Mouse (Mus musculus) liver, embryonic 14.5 days (tissue): ENCODE measurements around the gene Nt5c2. TPM values are rescaled to one million over a fixed set of nuclear protein-coding genes. Genes with fewer than 3 reads are reported as not detected.
A peak's percentile ranks its signal among the peaks of the same experiment; 100 is the strongest.

Source experiments
- ATAC-seq: fragments of 200-750 bp; cut with Nextera tagmentation; 2 replicates; pipeline ENCODE4 v1.8.0; 2017; ENCODE audit warnings: moderate number of reproducible peaks, mild to moderate bottlenecking, moderate library complexity; ENCODE audit not compliant: insufficient read depth
- DNase-seq, 3 experiments: peaks; one replicate each; pipeline ENCODE4 v3.0.0-alpha.2; 2012 to 2013; ENCODE audit warnings: low read depth in 3 of 3, low spot score in 3 of 3
- H3K27ac ChIP-seq: fragments of 300-500 bp; sonication (generic); 2 replicates; pipeline ENCODE4 v1.5.1; 2014; ENCODE audit warnings: moderate library complexity, mild to moderate bottlenecking, control low read depth, inconsistent platforms
- H3K27me3 ChIP-seq: fragments of 300-500 bp; sonication (generic); 2 replicates; pipeline ENCODE4 v1.6.1; 2014; ENCODE audit warnings: mild to moderate bottlenecking, low read length, moderate library complexity; ENCODE audit not compliant: control insufficient read depth, insufficient read depth
- H3K36me3 ChIP-seq: fragments of 300-500 bp; sonication (generic); replicated peaks from 2 replicates; pipeline ENCODE4 v1.6.1; 2014; ENCODE audit warnings: low read depth; ENCODE audit not compliant: control insufficient read depth, insufficient read depth
- H3K4me1 ChIP-seq, 2 experiments: fragments of 200-500 bp in 1 of 2; fragments of 300-500 bp in 1 of 2; sonication (generic) in 1 of 2; replicated peaks; 2 replicates each; pipeline ENCODE4 v1.6.1; 2012 to 2014; ENCODE audit warnings: antibody characterized with exemption in 1 of 2, inconsistent platforms in 1 of 2, low read length in 1 of 2; ENCODE audit not compliant: control insufficient read depth in 2 of 2, insufficient read depth in 2 of 2
- H3K4me2 ChIP-seq: fragments of 300-500 bp; sonication (generic); 2 replicates; pipeline ENCODE4 v1.6.1; 2014; ENCODE audit warnings: low read depth, mild to moderate bottlenecking, control low read depth, moderate library complexity
- H3K4me3 ChIP-seq, 2 experiments: fragments of 200-500 bp in 1 of 2; fragments of 300-500 bp in 1 of 2; sonication (generic) in 1 of 2; 2 replicates each; pipeline ENCODE4 v1.5.1; 2012 to 2014; ENCODE audit warnings: low read depth in 2 of 2, low read length in 2 of 2, mild to moderate bottlenecking in 2 of 2, control low read depth in 1 of 2, inconsistent platforms in 1 of 2, moderate library complexity in 1 of 2; ENCODE audit not compliant: insufficient read depth in 1 of 2
- H3K9ac ChIP-seq: fragments of 300-500 bp; sonication (generic); replicated peaks from 2 replicates; pipeline ENCODE4 v1.6.1; 2014; ENCODE audit warnings: mild to moderate bottlenecking, control low read depth, moderate library complexity
- H3K9me3 ChIP-seq: fragments of 300-500 bp; sonication (generic); 2 replicates; pipeline ENCODE4 v1.6.1; 2016; ENCODE audit warnings: low read length, mixed read lengths; ENCODE audit not compliant: control insufficient read depth
- CTCF ChIP-seq: IDR thresholded peaks from 2 replicates; pipeline ENCODE4 v1.5.1; 2016; ENCODE audit warnings: antibody characterized with exemption, low read depth, control low read depth
- EP300 ChIP-seq: IDR thresholded peaks from 2 replicates; pipeline ENCODE4 v1.6.1; 2016; ENCODE audit warnings: antibody characterized with exemption, low read depth
- WGBS: fragments of 180-500 bp; shearing (Covaris S2); extraction: QIAGEN DNeasy Blood & Tissue Kit; methylation state at CpG from one replicate; pipeline ENCODE4 v1.1.7; 2014; ENCODE audit not compliant: insufficient replicate concordance; 5-methylcytosine and 5-hydroxymethylcytosine counted together
- polyA plus RNA-seq, 2 experiments: library from polyadenylated mRNA; depleted of rRNA in 1 of 2; stranded (reverse) in 1 of 2; unstranded in 1 of 2; fragments of >200 nt; fragmentation: Nextera tagmentation in 1 of 2; extraction: Ambion mirVana in 1 of 2; gene quantifications; 2 replicates each; pipeline versions ENCODE4 v1.2.1 to v1.2.3; 2012 to 2014

Gene Nt5c2
- polyA plus RNA-seq, 2 experiments = 14.9 to 45.0 TPM

DNA sequence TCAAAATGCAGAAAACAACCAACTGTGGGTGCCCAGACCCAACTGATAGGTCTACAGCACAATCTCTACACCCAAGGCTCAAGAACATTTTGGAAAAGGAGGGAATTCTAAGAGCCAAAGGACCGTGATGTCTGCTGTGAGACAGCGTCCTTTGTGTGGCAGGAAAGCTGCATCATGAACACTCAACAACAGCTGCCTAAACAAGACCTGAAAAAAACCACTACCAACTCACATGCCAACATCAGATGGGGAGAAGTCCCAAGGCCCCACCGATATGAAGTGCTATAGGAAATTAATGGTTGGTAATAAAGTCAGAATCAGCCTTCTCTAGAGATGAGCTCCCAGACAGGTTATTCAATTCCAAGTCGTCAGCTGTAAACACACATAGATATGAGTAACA, 57.0 kb downstream of the Nt5c2 start:
- DNase-seq = no peak
- no peaks in the 10 kb centered on the region for H3K27me3 ChIP-seq
- no peak overlapping the region for H3K4me3 ChIP-seq
- no peaks in the 10 kb centered on the region; the same call in none of the 2 replicates for H3K36me3 ChIP-seq
- no peak overlapping the region for H3K4me2 ChIP-seq
- no peak for ATAC-seq
- WGBS = 77% methylated on average over 4 of the region's 4 CpGs
- H3K27ac ChIP-seq = peak overlapping the region; percentile 2
- no peak for TF ChIP-seq CTCF
- TF ChIP-seq EP300 = no peak
- H3K9ac ChIP-seq = no peak overlapping the region
- peaks cover 45 to 51% of the 10 kb centered on the region in 2 experiments for H3K4me1 ChIP-seq
- H3K9me3 ChIP-seq = no peaks in the 10 kb centered on the region

DNA sequence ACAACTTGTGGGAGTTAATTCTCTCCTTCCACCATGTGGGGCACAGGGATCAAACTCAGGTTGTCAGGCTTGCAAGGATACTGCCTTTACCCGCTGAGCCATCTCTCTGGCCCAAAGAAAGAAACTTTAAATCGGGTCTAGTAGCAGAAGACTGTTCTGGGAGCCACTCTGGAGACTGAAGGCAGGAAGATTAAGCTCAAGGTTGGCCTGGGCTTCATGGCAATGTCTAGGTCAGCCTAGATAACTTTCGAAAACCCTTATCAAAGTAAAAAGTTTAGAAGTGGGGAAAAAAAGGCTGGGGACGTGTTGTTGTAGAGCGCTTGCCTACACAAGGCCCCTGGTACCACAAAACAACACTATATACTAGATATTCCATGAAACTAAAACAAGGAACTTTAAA, 58.0 kb downstream of the Nt5c2 start:
- Histone ChIP-seq H3K9ac (peak overlapping the region; percentile 48), H3K4me1 (peaks cover 40 to 46% of the 10 kb centered on the region in 2 experiments), H3K36me3 (no peaks in the 10 kb centered on the region; the same call in none of the 2 replicates), H3K4me3 (no peak overlapping the region), H3K4me2 (peak overlapping the region; percentile 61), H3K27ac (peak overlapping the region; percentile 84), H3K27me3 (no peaks in the 10 kb centered on the region), H3K9me3 (no peaks in the 10 kb centered on the region)
- 15% methylated on average over 5 of the region's 5 CpGs for WGBS
- DNase-seq (peak in 2 of 3 experiments; percentile 49 to 56), ATAC-seq (peak; percentile 52)
- TF ChIP-seq EP300 (peak; percentile 71), CTCF (no peak)

DNA sequence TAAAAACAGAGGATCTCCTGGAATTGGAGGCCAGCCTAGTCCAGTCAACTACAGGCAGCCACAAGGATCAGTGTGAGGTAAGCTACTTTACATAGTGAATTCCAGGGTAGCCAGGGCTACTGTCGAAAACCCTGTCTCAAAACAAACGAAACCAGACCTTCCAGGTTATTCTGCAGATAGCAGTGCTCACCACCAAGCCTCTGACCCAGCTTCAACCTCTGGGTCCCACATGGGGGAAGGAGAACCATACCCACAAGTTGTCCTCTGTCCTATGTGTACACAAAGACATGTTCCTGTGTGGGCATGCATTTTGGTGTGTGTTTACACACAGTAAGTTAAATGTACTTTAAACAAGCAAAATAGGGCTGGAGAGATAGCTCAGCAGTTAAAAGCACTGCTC, 58.5 kb downstream of the Nt5c2 start:
- 42% methylated on average over 2 of the region's 2 CpGs for WGBS
- H3K9ac ChIP-seq = peak overlapping the region; percentile 34; the same call in 1 of the 2 replicates
- TF ChIP-seq CTCF (no peak), EP300 (no peak)

DNA sequence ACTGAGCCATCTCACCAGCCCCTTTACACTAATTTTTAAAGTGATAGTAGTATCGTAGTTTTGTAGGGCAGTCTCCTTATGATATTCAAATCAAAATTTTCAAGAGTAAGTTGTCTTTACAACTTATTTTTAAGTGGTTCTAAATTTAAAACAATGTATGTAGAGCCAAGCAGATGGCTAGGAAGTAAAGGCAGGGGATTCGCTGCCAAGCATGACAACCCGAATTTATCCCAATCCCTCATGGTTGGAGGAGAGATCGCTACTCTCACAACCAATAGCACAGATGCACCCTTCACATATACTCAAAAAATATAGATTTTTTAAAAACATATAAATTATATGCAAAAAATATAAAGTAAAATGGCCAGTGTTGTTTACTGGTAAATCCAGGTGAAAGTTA, 59.3 kb downstream of the Nt5c2 start:
- WGBS = 86% methylated on average over 4 of the region's 4 CpGs
- Histone ChIP-seq H3K9ac (no peak overlapping the region), H3K4me1 (peaks cover 37 to 42% of the 10 kb centered on the region in 2 experiments), H3K4me3 (no peak overlapping the region), H3K27me3 (no peaks in the 10 kb centered on the region), H3K27ac (no peak overlapping the region), H3K9me3 (no peaks in the 10 kb centered on the region), H3K4me2 (no peak overlapping the region), H3K36me3 (peaks cover 2% of the 10 kb centered on the region)
- TF ChIP-seq EP300 = no peak
- no peak for TF ChIP-seq CTCF
- ATAC-seq (no peak), DNase-seq (no peak)

More for the DNA sequence above, 58.5 kb downstream of the Nt5c2 start:
- Histone ChIP-seq H3K4me1 (peaks cover 40 to 46% of the 10 kb centered on the region in 2 experiments), H3K27me3 (no peaks in the 10 kb centered on the region), H3K36me3 (no peaks in the 10 kb centered on the region; the same call in none of the 2 replicates), H3K4me3 (no peak overlapping the region), H3K27ac (peak overlapping the region; percentile 84), H3K4me2 (peak overlapping the region; percentile 61; the same call in 1 of the 2 replicates), H3K9me3 (no peaks in the 10 kb centered on the region)
- no peak for ATAC-seq
- no peak for DNase-seq

DNA sequence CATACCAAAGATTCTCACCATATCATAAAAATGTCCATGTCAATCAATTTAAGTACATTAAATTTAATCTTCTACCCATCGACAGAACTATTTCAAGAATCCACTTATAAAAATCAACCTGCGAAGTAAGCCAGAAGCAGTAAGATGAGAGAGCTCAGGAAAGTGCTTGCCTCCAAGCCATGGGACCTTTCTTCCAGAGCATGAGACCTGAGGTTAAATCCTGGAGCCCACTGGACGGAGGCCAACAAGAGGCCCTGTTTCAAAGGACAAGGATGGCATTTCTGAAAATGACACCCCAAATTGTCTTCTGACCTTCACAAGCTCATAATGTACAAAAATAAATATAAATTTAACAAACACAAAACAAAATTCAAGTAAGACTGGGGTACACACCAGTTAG, 61.4 kb downstream of the Nt5c2 start:
- no peak for DNase-seq
- peaks cover 19% of the 10 kb centered on the region for H3K36me3 ChIP-seq
- no peak for ATAC-seq

More for the DNA sequence above, 61.4 kb downstream of the Nt5c2 start:
- no peak for TF ChIP-seq EP300
- no peak for TF ChIP-seq CTCF
- H3K4me3 ChIP-seq = no peak overlapping the region
- WGBS = 78% methylated on average over 3 of the region's 3 CpGs
- H3K27me3 ChIP-seq = no peaks in the 10 kb centered on the region
- no peak overlapping the region for H3K27ac ChIP-seq
- no peaks in the 10 kb centered on the region for H3K9me3 ChIP-seq
- no peak overlapping the region for H3K9ac ChIP-seq
- H3K4me2 ChIP-seq = no peak overlapping the region
- peaks cover 21 to 24% of the 10 kb centered on the region in 2 experiments for H3K4me1 ChIP-seq
